Mouse (Mus musculus) midbrain, postnatal 0 days (tissue): ENCODE measurements around the gene Spcs2. TPM values are rescaled to one million over a fixed set of nuclear protein-coding genes. Genes with fewer than 3 reads are reported as not detected.

Source experiments
- ATAC-seq: fragments of 200-750 bp; cut with Nextera tagmentation; 2 replicates; pipeline ENCODE4 v1.8.0; 2017; ENCODE audit warnings: moderate number of reproducible peaks, mild to moderate bottlenecking, moderate TSS enrichment, moderate library complexity; ENCODE audit not compliant: low FRiP score
- DNase-seq: peaks from one replicate; pipeline ENCODE4 v3.0.0-alpha.2; 2015; ENCODE audit warnings: low spot score
- H3K27ac ChIP-seq: fragments of 300-500 bp; sonication (generic); 2 replicates; pipeline ENCODE4 v1.5.1; 2014; ENCODE audit warnings: low read depth, mild to moderate bottlenecking, low read length, mixed read lengths
- H3K27me3 ChIP-seq: fragments of 300-500 bp; sonication (generic); 2 replicates; pipeline ENCODE4 v1.6.1; 2014; ENCODE audit warnings: low read length, control low read depth, mixed read lengths; ENCODE audit not compliant: insufficient read depth
- H3K36me3 ChIP-seq: fragments of 300-500 bp; sonication (generic); 2 replicates; pipeline ENCODE4 v1.6.1; 2014; ENCODE audit warnings: low read length, control low read depth, mixed read lengths; ENCODE audit not compliant: insufficient read depth
- H3K4me1 ChIP-seq: fragments of 300-500 bp; sonication (generic); 2 replicates; pipeline ENCODE4 v1.6.1; 2014; ENCODE audit warnings: mild to moderate bottlenecking, control low read depth, antibody characterized with exemption, low read length, mixed read lengths; ENCODE audit not compliant: insufficient read depth
- H3K4me2 ChIP-seq: fragments of 300-500 bp; sonication (generic); 2 replicates; pipeline ENCODE4 v1.6.1; 2014; ENCODE audit warnings: low read depth, mild to moderate bottlenecking, low read length, mixed read lengths; ENCODE audit not compliant: poor library complexity, severe bottlenecking
- H3K4me3 ChIP-seq: fragments of 300-500 bp; sonication (generic); 2 replicates; pipeline ENCODE4 v1.5.1; 2014; ENCODE audit warnings: low read depth, mild to moderate bottlenecking, low read length, moderate library complexity
- H3K9ac ChIP-seq: fragments of 300-500 bp; sonication (generic); replicated peaks from 2 replicates; pipeline ENCODE4 v1.6.1; 2014; ENCODE audit warnings: mild to moderate bottlenecking, low read length, moderate library complexity, mixed read lengths; ENCODE audit not compliant: poor library complexity, severe bottlenecking
- H3K9me3 ChIP-seq: fragments of 300-500 bp; sonication (generic); 2 replicates; pipeline ENCODE4 v1.6.1; 2016; ENCODE audit warnings: low read length, control low read depth
- CTCF ChIP-seq: IDR thresholded peaks from 2 replicates; pipeline ENCODE4 v1.5.1; 2016; ENCODE audit warnings: antibody characterized with exemption, mild to moderate bottlenecking
- WGBS: fragments of 180-500 bp; shearing (Covaris S2); extraction: QIAGEN DNeasy Blood & Tissue Kit; methylation state at CpG from one replicate; pipeline ENCODE4 v1.1.7; 2014; 5-methylcytosine and 5-hydroxymethylcytosine counted together
- polyA plus RNA-seq: library from polyadenylated mRNA; unstranded; fragments of >200 nt; fragmentation: Nextera tagmentation; extraction: Ambion mirVana; gene quantifications from 2 replicates; pipeline ENCODE4 v1.2.1, GENCODE M21; 2015
- total RNA-seq: library from RNA; depleted of rRNA; stranded (reverse); fragments of >200 nt; gene quantifications from 2 replicates; pipeline ENCODE4 v1.2.3, GENCODE M21; 2014; rRNA removed

Gene Spcs2
- total RNA-seq (119 and 136 TPM in 2 replicates), polyA plus RNA-seq (251 and 264 TPM in 2 replicates)

- ATAC-seq (no peak), DNase-seq (no peak)
- WGBS, result 53% methylated on average over 7 of the region's 7 CpGs
- Histone ChIP-seq H3K4me3 (no peak within 1 kb of the TSS), H3K27ac (no peak within 1 kb of the TSS), H3K27me3 (no peaks in the 10 kb centered on the region), H3K4me1 (no peaks in the 10 kb centered on the region), H3K9ac (no peak within 1 kb of the TSS), H3K36me3 (no peaks in the 10 kb centered on the region), H3K4me2 (no peak within 1 kb of the TSS), H3K9me3 (no peaks in the 10 kb centered on the region)
- no peak for TF ChIP-seq CTCF
These were observed at the start of gene Spcs2 for GRCm38 (mm10) chr7:99863362-99863761. TSS of gene Spcs2 (minus strand) at chr7:99863462.

- no peak overlapping the region for H3K27ac ChIP-seq
- no peaks in the 10 kb centered on the region for H3K4me1 ChIP-seq
- H3K36me3 ChIP-seq, result no peaks in the 10 kb centered on the region
- no peak overlapping the region for H3K4me2 ChIP-seq
- no peaks in the 10 kb centered on the region for H3K9me3 ChIP-seq
- TF ChIP-seq CTCF, result no peak
- no peak overlapping the region for H3K4me3 ChIP-seq
- no peak overlapping the region for H3K9ac ChIP-seq
- no peak for ATAC-seq
- no peaks in the 10 kb centered on the region for H3K27me3 ChIP-seq
- 80% methylated on average over 5 of the region's 5 CpGs for WGBS
- no peak for DNase-seq
These were observed 47.8 kb upstream of the Spcs2 start for GRCm38 (mm10) chr7:99911038-99911437.

DNA sequence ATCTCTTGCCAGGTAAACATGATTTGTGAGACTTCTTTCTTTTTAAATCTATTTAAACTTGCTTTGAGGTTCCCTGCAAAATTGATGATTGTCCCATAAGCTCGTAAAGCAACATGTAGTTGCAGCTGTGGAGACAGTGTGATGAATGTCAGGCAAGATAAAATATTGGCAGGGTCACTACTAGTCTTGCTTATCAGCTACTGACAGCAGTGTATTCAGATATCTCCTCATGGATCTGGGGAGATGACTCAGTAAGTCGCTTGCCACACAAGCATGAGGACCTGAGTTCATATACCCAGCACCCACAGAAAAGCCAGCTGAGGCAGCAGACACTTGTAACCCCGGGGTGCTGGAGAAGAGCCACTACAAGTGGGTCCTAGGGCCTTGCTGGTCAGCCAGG, 44.2 kb upstream of the Spcs2 start:
- TF ChIP-seq CTCF, result no peak
- Histone ChIP-seq H3K9ac (no peak overlapping the region), H3K36me3 (no peaks in the 10 kb centered on the region), H3K27me3 (no peaks in the 10 kb centered on the region), H3K9me3 (no peaks in the 10 kb centered on the region), H3K27ac (no peak overlapping the region), H3K4me3 (no peak overlapping the region), H3K4me1 (no peaks in the 10 kb centered on the region), H3K4me2 (no peak overlapping the region)
- ATAC-seq (no peak), DNase-seq (no peak)
- 87% methylated on average over 3 of the region's 3 CpGs for WGBS

DNA sequence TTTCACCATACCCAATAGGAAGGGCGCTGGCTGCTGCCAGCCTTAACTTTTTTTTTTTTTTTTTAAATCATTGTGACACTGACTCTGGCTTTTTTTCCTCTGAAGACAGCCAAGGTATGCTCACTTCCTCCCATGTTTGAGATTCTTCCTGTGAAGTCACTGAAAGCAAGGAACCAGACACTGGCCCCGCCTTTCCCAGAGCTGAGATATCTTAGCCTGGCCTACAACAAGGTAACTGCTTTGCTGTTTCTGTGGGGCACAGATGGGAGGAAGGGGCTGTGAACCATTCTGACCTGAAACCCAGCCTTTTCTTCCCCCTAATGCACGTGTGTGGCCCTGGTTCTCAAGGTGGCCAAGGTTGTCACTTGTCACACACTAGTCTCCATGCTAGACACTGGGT, 43.1 kb upstream of the Spcs2 start:
- Histone ChIP-seq H3K4me1 (no peaks in the 10 kb centered on the region), H3K4me2 (no peak overlapping the region), H3K4me3 (no peak overlapping the region), H3K9ac (no peak overlapping the region), H3K27ac (no peak overlapping the region), H3K9me3 (no peaks in the 10 kb centered on the region), H3K27me3 (no peaks in the 10 kb centered on the region), H3K36me3 (no peaks in the 10 kb centered on the region)
- TF ChIP-seq CTCF, result no peak
- ATAC-seq (no peak), DNase-seq (no peak)
- WGBS, result 87% methylated on average over 3 of the region's 3 CpGs

DNA sequence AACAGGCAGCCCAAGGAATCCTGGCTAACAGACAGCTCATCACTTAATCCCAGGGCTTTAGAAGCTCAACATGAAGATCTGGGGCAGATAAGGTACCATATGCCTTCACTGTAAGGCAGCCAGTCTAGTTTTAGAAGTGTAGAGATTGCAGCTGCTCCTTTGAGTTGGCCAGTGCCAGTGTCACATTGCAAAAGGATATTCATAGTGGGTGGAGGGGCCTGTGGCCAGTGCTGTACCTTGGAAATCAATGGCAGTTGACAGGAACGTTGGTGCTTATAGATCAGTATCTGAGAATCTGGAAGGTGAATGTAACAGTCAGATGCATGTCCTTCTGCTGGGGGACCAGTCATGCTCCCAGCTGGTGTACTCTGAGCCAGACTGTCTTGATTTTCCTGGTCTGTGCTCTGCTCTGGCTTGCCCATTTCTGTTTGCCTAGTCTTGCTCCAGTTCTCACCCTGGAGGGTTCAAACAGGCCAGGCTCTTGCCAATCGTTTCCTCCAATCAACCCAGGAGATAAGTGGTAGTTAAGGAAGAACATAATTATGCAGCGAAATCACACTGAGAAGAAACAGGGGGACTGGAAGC, 41.3 kb upstream of the Spcs2 start:
- no peak overlapping the region for H3K4me3 ChIP-seq
- no peak for DNase-seq
- no peaks in the 10 kb centered on the region for H3K9me3 ChIP-seq
- WGBS, result 65% methylated on average over 3 of the region's 3 CpGs
- no peaks in the 10 kb centered on the region for H3K27me3 ChIP-seq
- H3K27ac ChIP-seq, result no peak overlapping the region
- no peak overlapping the region for H3K4me2 ChIP-seq
- H3K9ac ChIP-seq, result no peak overlapping the region
- H3K4me1 ChIP-seq, result no peaks in the 10 kb centered on the region
- TF ChIP-seq CTCF, result no peak
- ATAC-seq, result no peak
- no peaks in the 10 kb centered on the region for H3K36me3 ChIP-seq

DNA sequence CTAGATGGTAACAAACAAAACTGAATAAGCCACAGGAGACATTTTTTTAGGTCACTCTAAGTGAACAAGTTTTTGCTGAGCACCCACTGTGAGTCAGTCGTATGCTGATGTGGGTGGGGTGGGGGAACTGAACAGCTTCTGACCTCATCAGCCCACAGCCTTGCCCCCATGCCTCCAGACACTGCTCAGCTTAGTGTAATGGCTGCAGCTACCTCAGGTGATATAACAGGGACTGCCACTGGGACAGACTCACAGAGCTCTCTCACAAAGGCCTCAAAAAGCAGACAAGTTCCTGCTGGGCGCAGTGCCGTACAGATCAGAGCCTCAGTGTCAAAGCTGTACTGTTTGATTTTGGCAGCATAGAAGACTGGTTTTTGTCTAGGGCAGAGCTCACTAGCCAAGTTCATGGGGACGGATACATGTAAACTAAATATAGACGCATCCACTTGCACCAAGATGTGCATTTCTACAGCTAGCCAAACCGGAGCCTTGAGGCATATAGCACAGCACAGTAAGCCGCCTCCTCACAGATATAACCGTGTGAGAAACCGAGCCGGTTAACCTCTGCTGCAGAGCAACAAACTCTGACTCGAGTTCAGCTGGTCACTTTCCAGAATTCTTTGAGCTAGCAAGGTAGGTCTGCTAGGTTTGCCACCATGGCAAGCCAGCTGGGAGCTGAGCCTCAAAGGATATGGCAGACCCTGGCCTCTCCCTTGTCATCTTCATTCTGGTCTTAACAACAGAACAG, 39.8 kb upstream of the Spcs2 start:
- no peak for DNase-seq
- 64% methylated on average over 11 of the region's 11 CpGs for WGBS
- no peak overlapping the region for H3K9ac ChIP-seq
- H3K27me3 ChIP-seq, result no peaks in the 10 kb centered on the region
- TF ChIP-seq CTCF, result no peak
- no peaks in the 10 kb centered on the region for H3K9me3 ChIP-seq
- no peak overlapping the region for H3K4me2 ChIP-seq
- no peak for ATAC-seq
- H3K27ac ChIP-seq, result no peak overlapping the region
- H3K4me1 ChIP-seq, result no peaks in the 10 kb centered on the region
- no peaks in the 10 kb centered on the region for H3K36me3 ChIP-seq
- H3K4me3 ChIP-seq, result no peak overlapping the region
